Mouse (Mus musculus) 3T3-L1 (cell line): ENCODE results near the gene Amph.
A peak's percentile ranks its signal among the peaks of the same experiment; 100 is the strongest.
"Not testable (repeated sequence)": the region's sequence is repeated elsewhere in the genome, so short reads cannot be mapped to it uniquely, and the experiment has no call there.

Experiments
- DNase-seq: peaks from one replicate; pipeline ENCODE4 v3.0.0-alpha.2; 2015; ENCODE audit warnings: low read depth, low spot score

Amph gene

GRCm38 (mm10) chr13:19025091-19025688, 77.2 kb downstream of the Amph start:
- no peak for DNase-seq

GRCm38 (mm10) chr13:19025906-19026305, 77.9 kb downstream of the Amph start:
- DNase-seq, result no peak

- DNase-seq, result peak; percentile 2
Observed at GRCm38 (mm10) chr13:19026923-19027322, 78.9 kb downstream of the Amph start.

- DNase-seq, result no peak
Observed at GRCm38 (mm10) chr13:19027766-19028350, 79.9 kb downstream of the Amph start.

- no peak for DNase-seq
Observed at GRCm38 (mm10) chr13:19031916-19032688, 84.1 kb downstream of the Amph start.

- DNase-seq, result no peak
Observed at GRCm38 (mm10) chr13:19052090-19052489, 104.1 kb downstream of the Amph start.

- no peak for DNase-seq
Observed at GRCm38 (mm10) chr13:19054504-19054903, 106.5 kb downstream of the Amph start.

- peak; percentile 28 for DNase-seq
Observed at GRCm38 (mm10) chr13:19072261-19072660, 124.3 kb downstream of the Amph start.

- no peak for DNase-seq
Observed at GRCm38 (mm10) chr13:19077427-19077826, 129.4 kb downstream of the Amph start.

- no peak for DNase-seq
Observed at GRCm38 (mm10) chr13:19081932-19082331, 133.9 kb downstream of the Amph start.

GRCm38 (mm10) chr13:19094571-19094970, 146.6 kb downstream of the Amph start:
- DNase-seq, result no peak

GRCm38 (mm10) chr13:19097117-19097516, 149.1 kb downstream of the Amph start:
- DNase-seq, result no peak

GRCm38 (mm10) chr13:19101889-19102402, 153.9 kb downstream of the Amph start:
- DNase-seq, result no peak

- DNase-seq, result no peak
Observed at GRCm38 (mm10) chr13:19106418-19106817, 158.4 kb downstream of the Amph start.

GRCm38 (mm10) chr13:19109331-19109730, 161.3 kb downstream of the Amph start:
- DNase-seq, result no peak

- no peak for DNase-seq
Observed at GRCm38 (mm10) chr13:19113034-19113922, 165.3 kb downstream of the Amph start.

GRCm38 (mm10) chr13:19114761-19115160, 166.8 kb downstream of the Amph start:
- not testable (repeated sequence) for DNase-seq

GRCm38 (mm10) chr13:19126912-19127552, 179.0 kb downstream of the Amph start:
- DNase-seq, result no peak

GRCm38 (mm10) chr13:19133833-19134232, 185.8 kb downstream of the Amph start:
- DNase-seq, result peak; percentile 58

GRCm38 (mm10) chr13:19137212-19137611, 189.2 kb downstream of the Amph start:
- DNase-seq, result no peak

- DNase-seq, result no peak
Observed at GRCm38 (mm10) chr13:19137932-19138331, 189.9 kb downstream of the Amph start.
